Mouse (Mus musculus): ENCODE results near the gene Vmn1r122.
"Not testable (repeated sequence)": the region's sequence is repeated elsewhere in the genome, so short reads cannot be mapped to it uniquely, and the experiment has no call there.

Gene Vmn1r122

GRCm38 (mm10) chr7:21134028-21134427 lies at the start of gene Vmn1r122:
Vmn1r122 (minus strand) TSS chr7:21134128.
- DNase-seq: not testable (repeated sequence)

GRCm38 (mm10) chr7:21161885-21162284 lies 28.0 kb upstream of the Vmn1r122 start, which contains the start of gene Vmn1r123:
Vmn1r123 (plus strand) TSS chr7:21162185.
- DNase-seq: not testable (repeated sequence)

- not testable (repeated sequence) for DNase-seq
Measured at GRCm38 (mm10) chr7:21098413-21098812, 35.5 kb downstream of the Vmn1r122 start, which contains the start of gene Vmn1r121. Vmn1r121 (minus strand) TSS chr7:21098513.
